Mouse (Mus musculus) intestine, postnatal 0 days (tissue): ENCODE data around the gene Cul7. TPM values are rescaled to one million over a fixed set of nuclear protein-coding genes. Genes with fewer than 3 reads are reported as not detected.

Source experiments
- ATAC-seq: fragments of 200-750 bp; cut with Nextera tagmentation; 2 replicates; pipeline ENCODE4 v1.8.0; 2017; ENCODE audit warnings: mild to moderate bottlenecking, moderate TSS enrichment, moderate library complexity
- H3K27ac ChIP-seq: fragments of 300-500 bp; sonication (generic); 2 replicates; pipeline ENCODE4 v1.5.1; 2014; ENCODE audit warnings: mild to moderate bottlenecking, low read depth, low read length, moderate library complexity
- H3K27me3 ChIP-seq: fragments of 300-500 bp; sonication (generic); replicated peaks from 2 replicates; pipeline ENCODE4 v1.6.1; 2014; ENCODE audit warnings: low read length, mixed read lengths; ENCODE audit not compliant: control insufficient read depth, insufficient read depth
- H3K36me3 ChIP-seq: fragments of 300-500 bp; sonication (generic); 2 replicates; pipeline ENCODE4 v1.6.1; 2014; ENCODE audit warnings: mild to moderate bottlenecking, moderate library complexity; ENCODE audit not compliant: control insufficient read depth, insufficient read depth
- H3K4me1 ChIP-seq: fragments of 300-500 bp; sonication (generic); replicated peaks from 2 replicates; pipeline ENCODE4 v1.6.1; 2014; ENCODE audit warnings: antibody characterized with exemption, low read length, mixed read lengths; ENCODE audit not compliant: control insufficient read depth, insufficient read depth
- H3K4me2 ChIP-seq: fragments of 300-500 bp; sonication (generic); replicated peaks from 2 replicates; pipeline ENCODE4 v1.6.1; 2014; ENCODE audit warnings: low read depth, mild to moderate bottlenecking, moderate library complexity
- H3K4me3 ChIP-seq: fragments of 300-500 bp; sonication (generic); 2 replicates; pipeline ENCODE4 v1.5.1; 2014; ENCODE audit warnings: low read depth, low read length
- H3K9ac ChIP-seq: fragments of 300-500 bp; sonication (generic); 2 replicates; pipeline ENCODE4 v1.6.1; 2014; ENCODE audit warnings: mild to moderate bottlenecking, low read depth, low read length
- H3K9me3 ChIP-seq: fragments of 300-500 bp; sonication (generic); 2 replicates; pipeline ENCODE4 v1.6.1; 2016; ENCODE audit warnings: mixed run types; ENCODE audit not compliant: control insufficient read depth
- CTCF ChIP-seq: sonication (generic); IDR thresholded peaks from 2 replicates; pipeline ENCODE4 v1.5.1; 2016; ENCODE audit warnings: low read depth, mild to moderate bottlenecking, control low read depth, antibody characterized with exemption, moderate library complexity
- WGBS: fragments of 180-500 bp; shearing (Covaris S2); extraction: QIAGEN DNeasy Blood & Tissue Kit; methylation state at CpG from one replicate; pipeline ENCODE4 v1.1.7; 2014; 5-methylcytosine and 5-hydroxymethylcytosine counted together
- polyA plus RNA-seq: library from polyadenylated mRNA; unstranded; fragments of >200 nt; fragmentation: Nextera tagmentation; extraction: Ambion mirVana; gene quantifications from 2 replicates; pipeline ENCODE4 v1.2.1, GENCODE M21; 2015

Cul7 gene
- polyA plus RNA-seq, 1 experiment from 2014 or later: 18.0 TPM

DNA sequence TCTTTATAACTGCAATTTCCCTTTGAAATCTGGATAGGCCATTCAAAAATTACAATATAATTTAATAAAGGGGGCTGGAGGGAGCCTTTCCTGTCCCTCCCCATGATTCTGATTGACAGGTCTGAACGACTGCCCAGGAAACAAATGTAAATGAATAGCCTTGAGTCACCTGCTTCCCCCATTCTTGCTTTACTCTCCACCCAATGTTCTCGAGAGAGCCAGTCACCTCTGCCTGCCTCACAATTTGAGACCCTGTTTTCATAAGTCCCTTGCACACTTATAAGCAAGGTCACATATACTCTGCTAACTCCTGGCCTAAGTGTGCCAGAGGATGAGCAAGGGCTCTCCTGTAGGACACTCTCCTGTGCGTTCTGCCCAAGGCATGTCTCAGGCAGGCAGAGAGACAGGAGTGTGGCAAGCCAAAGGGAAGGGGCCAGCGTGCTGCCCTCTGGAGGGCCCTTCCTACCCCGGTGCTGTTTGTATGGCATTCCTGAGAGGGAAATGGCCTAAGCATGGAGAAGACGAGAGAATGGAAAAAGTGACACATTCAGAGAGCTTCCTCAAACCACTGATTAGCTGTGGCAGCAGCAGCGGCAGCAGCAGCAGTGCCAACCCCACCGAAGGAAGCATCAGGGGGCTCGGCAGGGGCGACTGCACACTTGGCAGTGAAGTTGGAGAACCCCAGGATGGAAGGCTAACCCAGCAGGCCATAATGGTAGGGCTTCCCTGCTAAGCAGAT, 26.1 kb upstream of the Cul7 start:
- 35% methylated on average over 10 of the region's 10 CpGs for WGBS
- TF ChIP-seq CTCF: peak; percentile 59
- Histone ChIP-seq H3K27ac (0 out of 2 replicates have a peak overlapping the region, but pooled peaks have one; percentile 1), H3K9ac (no peak overlapping the region; the same call in 1 of the 2 replicates), H3K4me2 (peak overlapping the region; percentile 13; the same call in 1 of the 2 replicates), H3K4me1 (peaks cover 18% of the 10 kb centered on the region), H3K36me3 (no peaks in the 10 kb centered on the region), H3K27me3 (no peaks in the 10 kb centered on the region), H3K4me3 (no peak overlapping the region), H3K9me3 (no peaks in the 10 kb centered on the region)
- no peak for ATAC-seq

- no peaks in the 10 kb centered on the region for H3K27me3 ChIP-seq
- no peak for TF ChIP-seq CTCF
- ATAC-seq: no peak
- H3K27ac ChIP-seq: 0 out of 2 replicates have a peak overlapping the region, but pooled peaks have one; percentile 1
- no peak overlapping the region for H3K4me3 ChIP-seq
- 79% methylated on average over 12 of the region's 12 CpGs for WGBS
- peaks cover 12% of the 10 kb centered on the region; the same call in 1 of the 2 replicates for H3K4me1 ChIP-seq
- H3K4me2 ChIP-seq: 0 out of 2 replicates have a peak overlapping the region, but pooled peaks have one; percentile 13
- no peaks in the 10 kb centered on the region for H3K9me3 ChIP-seq
- no peak overlapping the region; the same call in 1 of the 2 replicates for H3K9ac ChIP-seq
- H3K36me3 ChIP-seq: no peaks in the 10 kb centered on the region
Observed at GRCm38 (mm10) chr17:46624598-46624997, 25.5 kb upstream of the Cul7 start.

DNA sequence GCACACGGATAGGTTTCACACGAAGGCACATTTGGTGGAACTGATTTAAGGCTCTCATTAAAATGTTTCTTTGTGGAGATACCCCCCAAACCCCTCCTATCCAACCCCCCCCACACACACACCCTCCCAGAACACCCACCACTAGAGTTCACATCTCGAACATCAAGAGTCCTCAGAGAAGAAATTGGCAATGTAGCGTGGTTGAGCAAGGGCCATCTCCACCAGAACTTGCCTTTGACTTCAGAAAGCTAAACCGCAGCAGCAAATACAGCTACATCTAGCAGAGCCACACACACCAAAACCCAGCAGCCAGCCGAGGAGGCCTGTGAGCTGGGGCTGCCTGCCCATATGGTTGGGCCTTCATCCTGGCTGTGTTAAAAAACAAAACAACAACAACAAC, 22.7 kb upstream of the Cul7 start:
- Histone ChIP-seq H3K4me1 (peaks cover 6% of the 10 kb centered on the region; the same call in 1 of the 2 replicates), H3K27ac (no peak overlapping the region), H3K4me3 (peak overlapping the region; percentile 70), H3K9ac (no peak overlapping the region), H3K27me3 (no peaks in the 10 kb centered on the region), H3K9me3 (no peaks in the 10 kb centered on the region), H3K36me3 (peaks cover 12% of the 10 kb centered on the region), H3K4me2 (peak overlapping the region; percentile 90)
- no peak for TF ChIP-seq CTCF
- 51% methylated on average over 6 of the region's 6 CpGs for WGBS
- ATAC-seq: no peak

DNA sequence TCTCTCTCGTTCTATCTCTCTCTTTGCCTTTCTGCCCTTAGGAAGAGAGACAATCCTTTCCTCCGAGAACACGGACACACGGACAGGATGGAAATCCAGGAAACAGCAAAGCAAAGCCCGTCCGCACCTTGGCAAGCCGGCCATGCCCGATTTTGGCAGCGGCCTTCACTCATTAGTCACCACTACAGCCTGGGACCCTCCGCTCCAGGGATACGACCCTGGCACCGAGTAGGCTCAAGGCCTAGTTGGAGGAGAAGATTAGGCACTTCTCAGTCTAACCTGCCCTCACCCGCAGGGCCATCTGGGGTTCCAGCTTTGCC, 21.7 kb upstream of the Cul7 start:
- Histone ChIP-seq H3K9me3 (no peaks in the 10 kb centered on the region), H3K27me3 (no peaks in the 10 kb centered on the region), H3K27ac (peak overlapping the region; percentile 74), H3K36me3 (peaks cover 23% of the 10 kb centered on the region), H3K4me2 (peak overlapping the region; percentile 90), H3K4me3 (peak overlapping the region; percentile 70), H3K4me1 (peaks cover 6% of the 10 kb centered on the region; the same call in 1 of the 2 replicates), H3K9ac (peak overlapping the region; percentile 82)
- ATAC-seq: no peak
- WGBS: 1% methylated on average over 13 of the region's 13 CpGs
- no peak for TF ChIP-seq CTCF

GRCm38 (mm10) chr17:46628791-46629684, 21.1 kb upstream of the Cul7 start, which contains the start of gene Ptk7:
Ptk7 (minus strand) TSS chr17:46629504.
- peak within 1 kb of the TSS; percentile 90 for H3K4me2 ChIP-seq
- peak; percentile 46 for ATAC-seq
- under 1% methylated on average over 69 of the region's 90 CpGs for WGBS

More at GRCm38 (mm10) chr17:46628791-46629684, 21.1 kb upstream of the Cul7 start, which contains the start of gene Ptk7:
- peak within 1 kb of the TSS; percentile 74 for H3K27ac ChIP-seq
- peaks cover 28% of the 10 kb centered on the region for H3K36me3 ChIP-seq
- peak within 1 kb of the TSS; percentile 70 for H3K4me3 ChIP-seq
- no peaks in the 10 kb centered on the region for H3K27me3 ChIP-seq
- H3K4me1 ChIP-seq: peaks cover 6% of the 10 kb centered on the region; the same call in 1 of the 2 replicates
- no peaks in the 10 kb centered on the region for H3K9me3 ChIP-seq
- no peak for TF ChIP-seq CTCF
- peak within 1 kb of the TSS; percentile 82 for H3K9ac ChIP-seq
